Mouse (Mus musculus): ENCODE data around the gene Ctnnd2. TPM values are rescaled to one million over a fixed set of nuclear protein-coding genes. Genes with fewer than 3 reads are reported as not detected.

The Ctnnd2 gene
- polyA plus RNA-seq, 1 experiment from 2014 or later, result 0.85 TPM

DNA sequence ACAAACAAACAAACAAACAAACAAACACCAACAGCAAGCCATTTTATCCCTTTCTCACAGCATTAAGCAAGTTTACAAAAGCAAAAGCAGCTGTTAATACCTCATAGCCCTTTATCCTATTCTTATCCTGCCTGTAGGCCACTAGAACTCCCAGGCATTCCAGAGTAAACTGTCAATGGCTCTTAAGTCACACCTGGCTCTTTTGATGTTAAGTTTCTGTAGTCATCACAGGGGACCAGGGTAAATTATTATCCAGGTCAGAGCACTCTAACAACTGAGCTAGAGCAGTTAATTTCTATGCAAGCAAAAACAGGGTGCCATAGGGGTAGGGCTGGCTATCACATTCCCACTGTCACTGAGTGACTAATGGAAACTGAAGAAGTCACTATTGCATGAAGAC is 214.1 kb downstream of the Ctnnd2 start:
- Histone ChIP-seq H3K9me3 (ENCODE audit: control insufficient read depth, low read length) (no peaks in the 10 kb centered on the region), H3K4me1 (replicated peaks; ENCODE audit: control insufficient read depth, insufficient read depth, low read length) (no peaks in the 10 kb centered on the region)

DNA sequence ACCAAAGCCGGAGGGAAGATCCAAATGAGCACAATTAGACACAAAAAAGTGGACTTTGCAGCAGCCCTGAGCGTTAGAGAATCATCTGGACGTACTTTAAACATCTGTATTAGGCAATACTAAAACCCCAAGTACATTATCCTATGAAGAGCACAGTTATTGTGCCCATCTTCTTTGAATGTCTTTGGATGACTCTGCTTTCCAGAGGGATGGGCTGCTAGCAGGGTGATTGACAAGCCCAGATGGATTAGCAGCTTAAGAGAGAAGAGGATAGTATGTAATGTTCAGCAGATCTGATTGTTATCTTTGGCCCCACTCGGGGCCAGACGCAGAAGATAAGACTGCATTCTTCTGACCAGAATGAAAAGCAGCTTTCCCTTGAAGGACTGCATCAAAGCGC is 214.9 kb downstream of the Ctnnd2 start:
- H3K4me2 ChIP-seq, result no peak overlapping the region
- no peaks in the 10 kb centered on the region for H3K4me1 ChIP-seq (replicated peaks; ENCODE audit: control insufficient read depth, insufficient read depth, low read length)
- H3K27me3 ChIP-seq (replicated peaks; ENCODE audit: control insufficient read depth, insufficient read depth, low read length), result no peaks in the 10 kb centered on the region
- H3K9me3 ChIP-seq (ENCODE audit: control insufficient read depth, low read length), result no peaks in the 10 kb centered on the region
- 44% methylated on average over 6 of the region's 6 CpGs for WGBS
- no peak overlapping the region for H3K27ac ChIP-seq (ENCODE audit: low read depth, low read length)
- ATAC-seq (replicated peaks; ENCODE audit: low FRiP score) (no peak), DNase-seq (ENCODE audit: low spot score) (no peak)
- no peak overlapping the region for H3K9ac ChIP-seq (ENCODE audit: low read depth, low read length)
- H3K36me3 ChIP-seq (ENCODE audit: control insufficient read depth, insufficient read depth, low read length), result no peaks in the 10 kb centered on the region
- no peak overlapping the region for H3K4me3 ChIP-seq (ENCODE audit: low read depth, low read length)

More for the DNA sequence above, 214.1 kb downstream of the Ctnnd2 start:
- Histone ChIP-seq H3K9ac (ENCODE audit: low read depth, low read length) (no peak overlapping the region), H3K36me3 (ENCODE audit: control insufficient read depth, insufficient read depth, low read length) (no peaks in the 10 kb centered on the region), H3K27me3 (replicated peaks; ENCODE audit: control insufficient read depth, insufficient read depth, low read length) (no peaks in the 10 kb centered on the region), H3K27ac (ENCODE audit: low read depth, low read length) (no peak overlapping the region), H3K4me2 (no peak overlapping the region), H3K4me3 (ENCODE audit: low read depth, low read length) (no peak overlapping the region)
- ATAC-seq (replicated peaks; ENCODE audit: low FRiP score) (no peak), DNase-seq (ENCODE audit: low spot score) (no peak)

DNA sequence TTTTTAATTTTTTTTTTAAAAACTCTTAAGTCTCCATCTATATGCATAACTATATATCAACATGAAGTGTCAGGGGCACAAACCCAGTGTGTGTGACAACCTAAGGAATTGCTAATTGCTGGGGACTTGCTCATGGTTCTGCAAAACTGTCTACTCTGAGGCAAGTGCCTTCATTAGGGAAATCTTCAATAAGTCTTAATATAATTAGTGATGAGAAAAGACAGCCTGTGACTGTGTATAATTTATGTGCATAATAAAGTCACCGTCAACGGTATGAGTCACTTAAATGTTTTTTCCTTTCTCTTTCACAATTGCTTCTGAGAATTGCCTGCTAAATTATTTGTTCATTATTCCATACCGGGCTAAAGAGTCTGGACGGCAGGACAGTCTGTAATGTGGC is 228.7 kb downstream of the Ctnnd2 start:
- Histone ChIP-seq H3K4me1 (replicated peaks; ENCODE audit: control insufficient read depth, insufficient read depth, low read length) (no peaks in the 10 kb centered on the region), H3K4me3 (ENCODE audit: low read depth, low read length) (no peak overlapping the region), H3K9ac (ENCODE audit: low read depth, low read length) (no peak overlapping the region), H3K9me3 (ENCODE audit: control insufficient read depth, low read length) (no peaks in the 10 kb centered on the region), H3K27ac (ENCODE audit: low read depth, low read length) (no peak overlapping the region), H3K4me2 (no peak overlapping the region), H3K36me3 (ENCODE audit: control insufficient read depth, insufficient read depth, low read length) (no peaks in the 10 kb centered on the region), H3K27me3 (replicated peaks; ENCODE audit: control insufficient read depth, insufficient read depth, low read length) (no peaks in the 10 kb centered on the region)
- DNase-seq (ENCODE audit: low spot score) (no peak), ATAC-seq (replicated peaks; ENCODE audit: low FRiP score) (no peak)
- 82% methylated on average over 4 of the region's 4 CpGs for WGBS

DNA sequence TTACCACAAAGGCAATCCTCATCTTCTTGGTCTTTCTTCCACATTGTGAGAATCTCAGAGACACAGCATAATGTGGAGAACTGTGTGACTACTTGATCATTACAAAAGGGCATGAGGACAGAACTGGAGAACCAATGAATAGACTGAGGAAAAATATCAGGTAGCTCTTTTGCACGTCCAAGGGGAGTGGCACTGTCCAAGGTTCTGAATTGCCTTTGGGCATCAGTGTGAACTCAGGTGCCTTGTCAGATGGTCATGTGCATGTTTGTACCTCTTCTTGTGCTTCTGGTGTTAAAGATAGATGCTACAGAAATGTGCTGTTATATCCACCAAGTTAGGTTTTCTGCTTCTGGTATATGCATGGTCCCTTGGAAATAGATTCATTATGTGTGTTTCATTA is 233.9 kb downstream of the Ctnnd2 start:
- no peak overlapping the region for H3K4me2 ChIP-seq
- 3% methylated on average over 1 of the region's 1 CpGs for WGBS
- H3K27me3 ChIP-seq (replicated peaks; ENCODE audit: control insufficient read depth, insufficient read depth, low read length), result no peaks in the 10 kb centered on the region
- H3K36me3 ChIP-seq (ENCODE audit: control insufficient read depth, insufficient read depth, low read length), result no peaks in the 10 kb centered on the region
- H3K4me1 ChIP-seq (replicated peaks; ENCODE audit: control insufficient read depth, insufficient read depth, low read length), result no peaks in the 10 kb centered on the region
- no peak for DNase-seq (ENCODE audit: low spot score)
- H3K9ac ChIP-seq (ENCODE audit: low read depth, low read length), result no peak overlapping the region
- H3K27ac ChIP-seq (ENCODE audit: low read depth, low read length), result no peak overlapping the region
- no peak overlapping the region for H3K4me3 ChIP-seq (ENCODE audit: low read depth, low read length)
- H3K9me3 ChIP-seq (ENCODE audit: control insufficient read depth, low read length), result no peaks in the 10 kb centered on the region
- ATAC-seq (replicated peaks; ENCODE audit: low FRiP score), result no peak

DNA sequence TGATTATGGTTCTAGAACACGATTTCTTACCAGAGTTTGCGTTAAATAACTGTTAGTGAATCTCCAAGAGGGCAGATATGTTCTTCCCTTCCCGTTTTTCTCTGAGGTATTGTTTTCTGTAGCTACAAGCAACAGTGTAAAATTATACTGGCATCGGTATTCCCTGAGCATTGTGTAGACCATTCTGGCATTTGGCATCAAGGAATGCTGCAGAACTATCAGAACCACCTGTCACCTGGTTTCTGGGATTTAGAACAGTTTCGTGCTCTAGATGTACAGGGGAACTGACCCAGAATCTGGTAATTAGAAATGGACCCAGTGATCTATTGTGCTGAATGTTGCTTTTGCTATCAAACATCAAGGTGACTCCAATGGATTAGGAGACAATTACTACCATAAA is 250.8 kb downstream of the Ctnnd2 start:
- WGBS, result 86% methylated on average over 5 of the region's 5 CpGs
- H3K4me3 ChIP-seq (ENCODE audit: low read depth, low read length), result no peak overlapping the region
- no peak overlapping the region for H3K27ac ChIP-seq (ENCODE audit: low read depth, low read length)
- DNase-seq (ENCODE audit: low spot score), result no peak
- H3K9ac ChIP-seq (ENCODE audit: low read depth, low read length), result no peak overlapping the region
- H3K9me3 ChIP-seq (ENCODE audit: control insufficient read depth, low read length), result no peaks in the 10 kb centered on the region
- H3K36me3 ChIP-seq (ENCODE audit: control insufficient read depth, insufficient read depth, low read length), result no peaks in the 10 kb centered on the region
- H3K4me1 ChIP-seq (replicated peaks; ENCODE audit: control insufficient read depth, insufficient read depth, low read length), result no peaks in the 10 kb centered on the region
- H3K4me2 ChIP-seq, result no peak overlapping the region
- no peaks in the 10 kb centered on the region for H3K27me3 ChIP-seq (replicated peaks; ENCODE audit: control insufficient read depth, insufficient read depth, low read length)
- ATAC-seq (replicated peaks; ENCODE audit: low FRiP score), result no peak

DNA sequence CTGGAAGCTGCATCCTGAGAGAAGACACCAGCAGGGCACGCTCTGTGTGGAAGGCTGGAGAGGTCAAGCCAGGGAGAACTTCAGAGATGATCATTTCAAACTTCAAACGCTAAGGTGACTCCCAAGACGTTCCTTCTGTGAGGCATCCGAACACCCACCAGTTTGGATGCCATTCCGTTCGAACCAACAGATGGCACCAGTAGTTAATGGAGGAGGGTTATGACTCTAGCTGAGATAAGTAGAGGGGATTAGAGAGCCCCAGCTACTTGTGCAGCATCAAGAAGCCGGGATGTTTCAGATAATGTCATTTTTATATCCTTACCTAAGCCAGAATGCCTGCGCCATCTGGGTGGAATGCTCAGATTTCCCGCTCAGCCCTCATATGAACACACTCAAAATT is 251.9 kb downstream of the Ctnnd2 start:
- Histone ChIP-seq H3K9me3 (ENCODE audit: control insufficient read depth, low read length) (no peaks in the 10 kb centered on the region), H3K4me3 (ENCODE audit: low read depth, low read length) (no peak overlapping the region), H3K9ac (ENCODE audit: low read depth, low read length) (no peak overlapping the region), H3K4me2 (no peak overlapping the region), H3K27ac (ENCODE audit: low read depth, low read length) (no peak overlapping the region), H3K36me3 (ENCODE audit: control insufficient read depth, insufficient read depth, low read length) (no peaks in the 10 kb centered on the region), H3K27me3 (replicated peaks; ENCODE audit: control insufficient read depth, insufficient read depth, low read length) (no peaks in the 10 kb centered on the region), H3K4me1 (replicated peaks; ENCODE audit: control insufficient read depth, insufficient read depth, low read length) (no peaks in the 10 kb centered on the region)
- 67% methylated on average over 9 of the region's 9 CpGs for WGBS
- ATAC-seq (replicated peaks; ENCODE audit: low FRiP score), result no peak
- DNase-seq (ENCODE audit: low spot score), result no peak

DNA sequence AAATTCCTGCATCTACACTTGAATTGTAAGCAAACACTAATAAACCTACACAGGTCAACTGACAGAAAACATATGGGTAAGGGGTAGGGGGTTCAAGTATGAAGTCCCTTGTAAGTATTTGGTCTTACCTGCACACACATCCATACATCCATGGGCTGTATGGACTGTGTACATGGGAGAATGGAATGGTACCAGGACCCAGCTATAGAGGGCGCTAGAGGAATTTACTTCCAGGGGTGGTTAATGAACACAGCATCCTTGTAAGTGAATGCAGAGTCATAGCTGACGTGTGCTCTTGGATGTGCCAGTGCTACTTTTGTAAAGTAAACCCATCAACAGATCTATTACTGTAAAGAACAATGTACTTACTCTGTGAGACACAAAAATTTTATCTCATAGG is 254.9 kb downstream of the Ctnnd2 start:
- H3K27ac ChIP-seq (ENCODE audit: low read depth, low read length), result no peak overlapping the region
- WGBS, result 27% methylated on average over 2 of the region's 2 CpGs
- H3K9ac ChIP-seq (ENCODE audit: low read depth, low read length), result no peak overlapping the region
- no peaks in the 10 kb centered on the region for H3K4me1 ChIP-seq (replicated peaks; ENCODE audit: control insufficient read depth, insufficient read depth, low read length)
- no peaks in the 10 kb centered on the region for H3K9me3 ChIP-seq (ENCODE audit: control insufficient read depth, low read length)
- no peak overlapping the region for H3K4me2 ChIP-seq
- no peaks in the 10 kb centered on the region for H3K27me3 ChIP-seq (replicated peaks; ENCODE audit: control insufficient read depth, insufficient read depth, low read length)
- DNase-seq (ENCODE audit: low spot score), result no peak
- H3K4me3 ChIP-seq (ENCODE audit: low read depth, low read length), result no peak overlapping the region
- ATAC-seq (replicated peaks; ENCODE audit: low FRiP score), result no peak
- H3K36me3 ChIP-seq (ENCODE audit: control insufficient read depth, insufficient read depth, low read length), result no peaks in the 10 kb centered on the region

DNA sequence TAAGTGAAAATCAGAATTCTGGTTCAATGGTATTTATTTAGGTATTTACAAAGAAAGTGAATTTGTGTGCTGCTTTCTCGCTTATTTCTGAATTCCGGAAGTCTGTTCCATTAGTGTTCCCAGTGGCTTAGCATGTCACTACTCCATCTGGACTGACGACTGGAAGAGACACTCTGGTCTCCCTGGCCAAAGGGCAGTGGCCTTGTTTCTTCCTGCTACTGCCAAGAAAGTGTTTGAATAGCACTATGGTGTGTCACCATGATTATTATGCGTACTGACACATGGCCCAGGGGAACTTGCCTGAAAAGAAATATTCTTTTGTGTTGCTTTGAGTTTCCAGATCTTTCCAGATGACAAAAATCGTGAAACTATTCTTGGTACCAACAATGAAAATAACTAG is 266.7 kb downstream of the Ctnnd2 start:
- Histone ChIP-seq H3K9me3 (ENCODE audit: control insufficient read depth, low read length) (no peaks in the 10 kb centered on the region), H3K36me3 (ENCODE audit: control insufficient read depth, insufficient read depth, low read length) (no peaks in the 10 kb centered on the region), H3K9ac (ENCODE audit: low read depth, low read length) (no peak overlapping the region), H3K27me3 (replicated peaks; ENCODE audit: control insufficient read depth, insufficient read depth, low read length) (no peaks in the 10 kb centered on the region), H3K4me3 (ENCODE audit: low read depth, low read length) (no peak overlapping the region), H3K27ac (ENCODE audit: low read depth, low read length) (no peak overlapping the region), H3K4me1 (replicated peaks; ENCODE audit: control insufficient read depth, insufficient read depth, low read length) (no peaks in the 10 kb centered on the region), H3K4me2 (no peak overlapping the region)
- ATAC-seq (replicated peaks; ENCODE audit: low FRiP score) (no peak), DNase-seq (ENCODE audit: low spot score) (no peak)
- 74% methylated on average over 5 of the region's 5 CpGs for WGBS

DNA sequence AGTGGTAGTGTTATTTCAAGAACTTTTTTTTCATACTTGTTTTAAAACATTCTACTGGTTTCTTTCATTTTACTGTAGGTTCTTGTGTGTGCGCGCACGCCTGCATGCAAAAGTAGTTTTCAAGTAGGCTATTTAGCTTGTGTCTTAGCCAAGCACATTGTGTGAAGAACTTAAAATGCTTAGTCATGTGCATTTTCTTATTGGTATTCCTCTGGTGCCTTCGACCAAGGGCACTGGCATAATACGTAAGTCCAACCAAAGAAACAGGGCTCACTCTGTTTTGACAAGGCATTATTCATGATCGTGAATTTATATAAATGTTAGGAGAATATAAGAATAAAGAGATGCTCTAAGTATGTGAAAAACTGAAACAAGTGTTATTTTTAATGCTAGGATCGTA is 278.4 kb downstream of the Ctnnd2 start:
- Histone ChIP-seq H3K27ac (ENCODE audit: low read depth, low read length) (no peak overlapping the region), H3K9me3 (ENCODE audit: control insufficient read depth, low read length) (no peaks in the 10 kb centered on the region), H3K4me1 (replicated peaks; ENCODE audit: control insufficient read depth, insufficient read depth, low read length) (no peaks in the 10 kb centered on the region), H3K36me3 (ENCODE audit: control insufficient read depth, insufficient read depth, low read length) (no peaks in the 10 kb centered on the region), H3K9ac (ENCODE audit: low read depth, low read length) (no peak overlapping the region), H3K27me3 (replicated peaks; ENCODE audit: control insufficient read depth, insufficient read depth, low read length) (no peaks in the 10 kb centered on the region), H3K4me2 (no peak overlapping the region), H3K4me3 (ENCODE audit: low read depth, low read length) (no peak overlapping the region)
- no peak for ATAC-seq (replicated peaks; ENCODE audit: low FRiP score)
- DNase-seq (ENCODE audit: low spot score), result no peak
- WGBS, result 90% methylated on average over 7 of the region's 7 CpGs
